Mouse (Mus musculus): ENCODE results near the gene Clec16a.

The Clec16a gene

GRCm38 (mm10) chr16:10689748-10690318 lies 144.7 kb downstream of the Clec16a start:
- DNase-seq: peak; percentile 57

DNA sequence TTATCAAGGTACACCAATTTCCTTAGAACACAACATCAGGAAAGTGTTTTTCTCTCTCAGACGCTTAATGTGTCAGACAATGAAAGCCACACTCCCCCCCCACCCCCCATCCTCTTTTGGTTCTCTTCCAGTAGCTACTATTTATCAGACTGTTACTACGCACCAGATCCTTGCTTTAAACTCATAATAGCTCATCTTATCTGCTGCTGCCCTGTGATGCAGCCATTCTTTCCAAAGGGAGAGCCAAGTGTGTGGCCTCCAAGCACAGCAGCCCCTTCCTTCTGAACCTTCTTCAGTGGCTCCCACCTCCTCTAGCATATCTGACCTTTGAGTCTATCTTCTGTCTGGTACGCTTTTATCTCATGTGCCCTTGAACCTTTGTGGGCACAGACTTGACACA lies 145.3 kb downstream of the Clec16a start:
- no peak for DNase-seq

DNA sequence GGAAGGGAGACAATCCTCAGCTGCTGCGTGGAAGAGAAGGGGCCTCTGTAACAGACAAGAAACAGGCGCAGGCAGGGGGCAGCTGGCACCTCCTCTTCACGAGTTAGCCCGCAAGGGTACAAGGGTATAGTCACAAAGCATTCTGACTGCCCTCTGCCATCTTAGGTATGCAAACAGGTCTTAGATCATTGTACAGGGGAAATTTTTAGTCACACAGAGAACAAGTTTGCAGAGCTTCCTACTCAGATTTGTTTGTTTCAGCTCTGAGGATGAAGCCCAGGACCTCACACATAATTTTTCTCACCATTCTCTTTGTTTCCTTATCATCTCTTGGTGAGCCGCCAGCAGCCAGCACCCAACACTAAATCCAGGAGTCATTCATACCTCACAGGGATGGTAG lies 146.6 kb downstream of the Clec16a start:
- DNase-seq: no peak

GRCm38 (mm10) chr16:10692848-10693247 lies 147.7 kb downstream of the Clec16a start:
- DNase-seq: no peak

DNA sequence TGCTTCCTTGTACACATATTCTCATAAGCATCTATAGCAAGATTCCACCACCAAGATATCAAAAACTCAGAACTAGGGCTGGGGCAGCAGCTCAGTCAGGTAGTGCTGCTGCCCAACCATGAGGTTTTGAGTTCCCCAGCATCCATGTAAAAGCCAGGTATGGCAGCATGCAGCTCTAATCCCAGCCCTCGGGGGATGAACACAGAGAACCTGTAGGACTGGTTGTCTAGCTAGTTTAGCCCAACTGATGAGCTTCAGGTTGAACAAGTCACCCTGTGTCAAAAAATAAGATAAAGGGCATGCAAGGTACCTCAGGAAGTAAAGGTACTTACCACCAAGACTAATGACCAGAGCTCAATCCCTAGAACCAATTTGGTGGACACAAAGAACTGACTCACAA lies 148.3 kb downstream of the Clec16a start:
- DNase-seq: no peak

- DNase-seq: peak; percentile 83
Measured at GRCm38 (mm10) chr16:10694414-10694851, 149.3 kb downstream of the Clec16a start.

- no peak for DNase-seq
Measured at GRCm38 (mm10) chr16:10697861-10698659, 152.9 kb downstream of the Clec16a start.

GRCm38 (mm10) chr16:10699316-10699715 lies 154.2 kb downstream of the Clec16a start:
- DNase-seq: no peak

- DNase-seq: peak; percentile 21
Measured at GRCm38 (mm10) chr16:10700160-10700559, 155.0 kb downstream of the Clec16a start.

DNA sequence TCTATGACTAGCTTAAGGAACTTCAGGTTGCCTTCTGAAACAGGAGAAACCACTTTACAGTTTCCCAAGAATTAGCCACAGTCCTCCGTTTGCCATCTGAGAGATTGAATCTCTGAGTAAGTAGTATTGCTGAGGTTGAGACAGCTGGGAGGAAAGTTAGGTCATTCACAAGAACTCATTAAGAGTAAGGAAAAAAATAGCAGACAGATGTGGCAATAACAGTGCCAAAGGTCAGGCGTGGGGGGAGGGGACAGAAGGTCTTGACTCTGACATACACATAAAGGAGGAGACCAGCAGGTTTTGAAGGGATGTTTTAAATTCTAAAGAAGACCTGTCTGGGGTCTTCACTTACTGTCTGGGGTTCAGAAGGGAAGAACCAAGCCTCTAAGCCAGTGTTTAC lies 157.3 kb downstream of the Clec16a start:
- peak; percentile 49 for DNase-seq

GRCm38 (mm10) chr16:10703932-10704331 lies 158.8 kb downstream of the Clec16a start:
- DNase-seq: peak; percentile 21

DNA sequence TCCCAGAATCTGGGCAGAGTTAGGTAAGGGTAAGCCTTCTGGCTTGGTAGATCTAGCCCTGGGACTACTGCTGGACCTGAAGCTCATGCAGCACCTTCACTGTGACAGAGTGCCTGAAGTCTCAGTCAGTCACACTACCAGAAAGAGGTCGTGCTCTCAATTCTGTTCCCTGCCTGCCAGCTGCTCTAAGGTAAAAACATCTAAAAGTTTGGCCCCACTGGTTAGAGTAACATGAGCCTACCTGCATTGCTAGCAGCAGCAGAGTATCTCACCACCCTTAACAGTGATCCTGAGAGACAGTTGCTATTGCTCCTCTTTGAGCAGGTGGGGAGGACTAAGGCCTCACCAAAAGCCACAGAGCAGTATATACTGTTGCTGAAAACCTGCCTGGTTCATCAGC lies 160.3 kb downstream of the Clec16a start:
- DNase-seq: no peak

GRCm38 (mm10) chr16:10711524-10711923 lies 166.4 kb downstream of the Clec16a start:
- DNase-seq: no peak

- DNase-seq: peak; percentile 26
Measured at GRCm38 (mm10) chr16:10713041-10713440, 167.9 kb downstream of the Clec16a start.

DNA sequence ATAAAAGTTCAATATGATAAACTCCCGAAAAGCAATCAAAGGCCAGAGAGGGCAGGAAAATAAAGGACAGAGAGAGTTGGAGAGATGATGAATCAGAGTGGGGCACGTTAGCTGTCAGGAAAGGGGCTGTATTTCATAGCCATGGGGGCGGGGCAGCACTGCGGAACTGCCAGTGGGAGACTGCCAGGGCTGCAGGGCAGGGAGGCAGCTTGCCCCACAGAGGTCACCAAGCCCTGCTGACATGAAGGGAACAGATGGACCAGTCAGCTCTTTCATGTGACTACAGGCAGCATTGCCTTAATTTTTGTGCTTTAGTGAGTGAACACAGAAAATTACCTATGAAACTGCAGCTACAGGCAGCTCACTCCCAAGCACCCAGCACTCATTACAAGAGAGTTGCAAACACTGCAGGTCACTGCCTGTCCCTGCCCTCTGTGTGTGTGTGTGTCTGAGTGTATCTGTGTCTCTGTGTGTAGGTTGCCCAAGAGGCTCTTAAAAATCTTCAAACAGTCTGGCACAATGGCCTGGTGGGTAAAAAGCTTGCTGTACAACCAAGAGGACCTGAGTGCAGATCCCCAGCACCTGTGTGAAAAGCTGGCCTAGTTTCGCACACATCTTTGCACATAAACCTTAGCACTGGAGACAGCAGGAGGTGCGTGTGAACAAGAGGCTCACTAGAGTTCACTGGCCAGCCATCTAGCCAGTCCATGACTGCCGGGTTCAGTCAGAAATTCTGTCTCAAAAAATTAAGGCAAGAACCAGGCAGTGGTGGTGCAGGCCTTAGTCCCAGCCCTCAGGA lies 168.5 kb downstream of the Clec16a start:
- peak; percentile 46 for DNase-seq

DNA sequence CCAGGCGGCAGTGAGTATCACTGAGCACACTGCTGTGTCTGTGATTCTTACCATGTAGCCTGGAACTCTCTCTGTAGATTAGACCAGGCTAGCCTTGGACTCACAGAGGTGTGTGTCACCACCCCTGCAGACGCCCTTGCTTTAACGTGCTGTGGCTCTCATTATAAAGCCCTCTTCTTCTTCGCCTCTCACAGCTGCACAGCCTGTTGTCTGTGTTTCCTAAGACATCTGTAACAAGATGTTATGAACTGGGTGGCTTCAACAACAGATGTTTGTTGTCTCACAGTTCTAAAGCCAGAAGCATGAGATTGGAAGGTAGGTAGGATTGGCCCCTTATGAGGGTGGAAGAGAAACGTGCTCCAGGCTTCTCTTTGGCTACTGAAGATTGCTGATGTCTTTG lies 170.1 kb downstream of the Clec16a start:
- no peak for DNase-seq

DNA sequence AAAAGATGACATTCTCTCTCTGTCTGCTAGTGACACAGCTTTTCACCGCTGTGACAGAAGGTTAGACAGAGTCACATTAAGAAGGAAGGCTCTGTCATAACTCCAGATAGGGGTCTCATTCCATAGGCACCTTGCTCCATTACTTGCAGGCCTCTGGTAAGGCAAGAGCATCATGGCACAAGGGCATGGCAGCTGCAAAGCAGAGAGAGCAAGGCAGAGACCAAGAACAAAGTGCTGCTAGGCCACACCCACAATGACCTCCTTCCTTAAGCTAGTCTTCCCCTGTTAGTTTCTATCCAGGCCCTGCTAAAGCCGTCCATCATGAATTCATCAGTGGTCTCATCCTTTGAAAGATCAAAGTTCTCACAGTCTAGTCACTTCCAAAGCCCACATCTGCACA lies 170.5 kb downstream of the Clec16a start:
- DNase-seq: no peak

DNA sequence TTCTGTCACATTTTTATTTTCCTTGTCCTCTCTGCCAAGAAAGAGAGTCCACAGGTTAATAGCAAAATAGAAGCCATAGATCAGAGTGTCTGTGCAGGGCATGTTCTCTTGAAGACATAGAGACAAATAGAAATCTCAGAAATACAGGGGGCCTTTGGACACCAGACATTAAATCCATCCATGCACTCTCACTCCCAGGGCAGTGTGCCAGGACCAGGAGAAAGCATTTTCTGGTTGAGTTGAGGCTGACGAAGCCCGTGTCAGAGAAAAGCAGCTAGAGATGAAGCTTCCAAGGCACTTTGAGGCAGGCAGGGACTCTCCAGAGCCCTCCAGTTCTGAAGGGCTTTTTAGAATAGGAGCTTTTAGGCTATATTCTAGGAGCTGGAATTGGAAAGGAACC lies 171.6 kb downstream of the Clec16a start:
- no peak for DNase-seq

- DNase-seq: peak; percentile 47
Measured at GRCm38 (mm10) chr16:10719971-10720370, 174.8 kb downstream of the Clec16a start.

- no peak for DNase-seq
Measured at GRCm38 (mm10) chr16:10722882-10723544, 177.9 kb downstream of the Clec16a start.

DNA sequence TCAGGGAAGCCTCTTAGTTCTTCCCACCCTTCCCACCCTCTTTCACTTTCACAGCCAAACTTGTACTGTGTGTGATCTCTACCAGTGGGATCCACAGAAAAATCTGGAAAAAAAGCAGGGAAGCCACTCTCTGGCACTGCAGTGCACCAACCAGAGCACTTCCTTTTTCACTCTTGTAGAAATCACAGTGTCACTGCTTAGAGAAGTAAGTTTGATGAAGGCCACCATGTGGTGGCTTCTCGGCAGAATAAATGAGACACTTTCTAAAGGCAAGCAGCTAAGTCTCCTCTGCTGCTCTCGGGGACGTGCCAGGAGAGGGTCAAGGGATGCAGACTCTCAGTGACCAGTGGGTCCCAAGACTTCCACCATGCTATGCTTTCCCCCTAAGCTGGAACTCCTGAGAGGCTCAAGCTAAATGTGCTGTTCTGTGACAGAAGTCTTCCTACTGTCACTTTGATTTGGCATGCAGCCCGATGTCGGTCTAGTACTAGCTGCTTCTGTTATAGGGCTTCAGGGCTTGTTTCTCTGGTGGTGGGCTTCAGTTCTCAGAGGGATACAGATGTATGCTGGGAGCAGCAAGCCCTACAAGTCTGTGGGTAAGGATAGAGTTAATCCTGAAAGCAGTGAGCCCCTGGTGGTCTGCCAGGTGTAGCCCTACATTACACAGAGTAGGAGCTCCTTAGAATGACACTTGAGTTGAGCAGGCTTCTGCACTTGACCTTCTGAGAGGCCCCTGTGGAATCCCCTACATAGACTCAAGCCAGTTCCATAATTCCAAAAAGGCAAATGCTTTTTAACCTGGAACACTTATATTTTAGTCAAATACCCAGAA lies 178.9 kb downstream of the Clec16a start:
- DNase-seq: peak; percentile 51

GRCm38 (mm10) chr16:10725156-10725555 lies 180.0 kb downstream of the Clec16a start:
- DNase-seq: no peak
